Mouse (Mus musculus): ENCODE results near the gene Nhlrc3. TPM values are rescaled to one million over a fixed set of nuclear protein-coding genes. Genes with fewer than 3 reads are reported as not detected.

The Nhlrc3 gene
- polyA plus RNA-seq (2016; fragmentation: Nextera tagmentation; extraction: Ambion mirVana) = 10.6 and 11.9 TPM in 2 replicates

DNA sequence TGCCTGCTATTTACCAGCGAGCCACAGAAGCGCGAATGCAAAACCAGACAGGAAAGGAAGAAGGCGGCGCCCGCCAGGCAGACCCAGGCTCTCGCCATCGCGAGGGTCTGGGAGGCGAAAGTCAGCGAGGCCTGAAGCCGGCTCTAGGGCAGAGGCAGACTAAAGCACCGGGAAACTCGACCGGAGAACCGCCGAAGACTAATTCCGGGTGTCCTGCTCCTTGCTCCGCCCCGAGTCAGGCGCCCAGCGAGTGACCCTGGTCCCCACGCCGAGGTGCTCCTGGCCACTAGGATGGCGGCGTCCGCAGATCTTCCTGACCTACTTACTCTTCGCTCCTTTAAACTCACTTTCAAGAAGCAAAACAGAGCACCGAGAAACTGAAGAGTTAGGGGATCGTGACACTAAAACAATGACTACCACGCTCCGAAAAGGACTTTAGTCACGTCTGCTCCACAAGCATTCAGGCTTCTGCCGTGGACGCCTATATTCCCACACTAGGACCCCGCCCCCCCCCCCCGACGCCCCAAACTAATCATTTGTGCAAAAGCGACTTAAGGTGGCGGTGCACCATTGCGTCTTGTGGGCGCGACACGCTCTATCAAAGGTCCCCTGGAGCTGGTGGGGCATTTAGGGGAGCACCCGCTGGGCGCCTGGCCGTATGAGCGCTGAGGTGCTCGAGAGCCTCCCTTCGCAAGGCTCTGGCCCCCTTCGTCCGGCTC lies at the start of gene Nhlrc3, which contains the start of gene Proser1:
Gene Nhlrc3, minus strand, starts transcription at position 287 of the 719 bp plus-strand sequence.
Gene Proser1, plus strand, starts transcription at position 621 of the 719 bp plus-strand sequence.
- under 1% methylated on average over 52 of the region's 52 CpGs for WGBS
- H3K27me3 ChIP-seq (replicated peaks) = no peaks in the 10 kb centered on the region
- peak within 1 kb of the TSS; percentile 82 for H3K9ac ChIP-seq
- H3K4me3 ChIP-seq = peak within 1 kb of the TSS; percentile 85
- H3K27ac ChIP-seq = peak within 1 kb of the TSS; percentile 80
- peaks cover 32% of the 10 kb centered on the region for H3K4me1 ChIP-seq
- H3K9me3 ChIP-seq = no peaks in the 10 kb centered on the region
- ATAC-seq (ENCODE audit: low FRiP score, low read depth) = peak; percentile 98
- H3K36me3 ChIP-seq = peaks cover 10% of the 10 kb centered on the region
- peak within 1 kb of the TSS; percentile 84 for H3K4me2 ChIP-seq (replicated peaks)

DNA sequence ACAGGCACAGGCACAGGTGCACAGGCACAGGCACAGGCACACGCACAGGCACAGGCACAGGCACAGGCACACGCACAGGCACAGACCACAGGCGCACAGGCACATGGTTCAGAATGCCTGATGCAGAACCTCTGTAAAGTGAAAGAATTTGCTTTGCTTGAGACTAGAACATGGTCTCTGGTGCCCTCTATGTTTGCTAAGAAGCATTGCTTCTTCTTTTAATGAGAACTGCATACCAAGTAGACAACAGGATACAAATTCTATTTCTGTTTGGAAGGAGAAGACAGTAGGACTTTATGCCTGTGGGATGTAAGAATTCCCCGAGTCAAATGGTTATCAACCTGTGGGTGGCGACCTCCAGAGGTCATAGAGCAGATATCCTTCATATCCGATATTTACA lies 39.3 kb upstream of the Nhlrc3 start:
- H3K4me1 ChIP-seq = no peaks in the 10 kb centered on the region
- H3K4me2 ChIP-seq (replicated peaks) = no peak overlapping the region
- H3K36me3 ChIP-seq = no peaks in the 10 kb centered on the region
- no peak overlapping the region for H3K4me3 ChIP-seq
- no peaks in the 10 kb centered on the region for H3K9me3 ChIP-seq
- WGBS = 75% methylated on average over 6 of the region's 6 CpGs
- no peak for ATAC-seq (ENCODE audit: low FRiP score, low read depth)
- no peak overlapping the region for H3K9ac ChIP-seq
- H3K27me3 ChIP-seq (replicated peaks) = no peaks in the 10 kb centered on the region
- H3K27ac ChIP-seq = no peak overlapping the region

DNA sequence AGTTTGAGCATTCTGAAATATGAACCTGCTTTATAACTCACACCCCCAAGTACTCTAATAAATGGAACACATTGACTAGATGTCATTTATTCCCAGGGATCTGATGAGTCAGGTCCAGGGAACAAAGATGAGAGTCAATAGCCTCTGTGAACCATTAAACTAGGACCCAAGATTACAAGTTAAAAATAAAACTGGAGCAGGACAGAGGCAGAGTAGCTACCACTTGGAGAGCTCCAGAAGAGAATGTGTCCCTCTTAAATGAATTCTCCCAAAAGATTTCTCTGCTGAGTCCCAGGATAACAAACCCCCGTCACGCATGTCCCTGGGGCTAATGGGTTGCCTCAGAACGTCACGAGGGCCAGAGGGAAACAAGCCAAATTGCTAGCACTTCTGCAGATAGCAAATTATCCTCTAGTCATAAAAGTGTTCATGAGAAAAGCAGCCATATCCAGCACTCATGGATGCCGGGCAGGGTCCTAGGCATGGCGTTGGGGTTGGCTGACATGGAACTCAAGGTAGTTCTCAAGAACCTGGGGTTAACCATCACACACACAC lies 35.3 kb upstream of the Nhlrc3 start:
- 74% methylated on average over 6 of the region's 6 CpGs for WGBS
- Histone ChIP-seq H3K9me3 (no peaks in the 10 kb centered on the region), H3K27me3 (replicated peaks) (no peaks in the 10 kb centered on the region), H3K4me2 (replicated peaks) (no peak overlapping the region), H3K27ac (no peak overlapping the region), H3K4me3 (no peak overlapping the region), H3K9ac (no peak overlapping the region), H3K4me1 (no peaks in the 10 kb centered on the region), H3K36me3 (no peaks in the 10 kb centered on the region)
- no peak for ATAC-seq (ENCODE audit: low FRiP score, low read depth)

DNA sequence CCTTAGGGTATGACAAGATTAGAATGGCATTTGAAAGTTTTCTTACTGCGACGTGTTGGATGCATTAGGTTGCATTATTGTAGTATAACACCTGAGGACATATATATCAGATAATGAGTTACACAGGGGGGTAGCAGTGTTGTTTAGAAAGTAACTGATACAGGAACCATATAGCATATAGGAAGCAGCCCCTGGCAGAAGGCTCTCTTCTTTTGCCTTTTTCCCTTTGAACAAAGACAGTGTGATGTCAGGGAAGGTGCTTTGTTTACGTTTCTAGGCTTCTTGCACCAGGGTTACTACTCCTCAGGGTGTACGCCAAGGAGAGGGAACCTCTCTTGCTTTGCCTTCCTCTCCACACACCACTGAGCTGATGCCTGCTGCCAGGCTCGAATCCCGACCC lies 25.2 kb upstream of the Nhlrc3 start, which contains the start of gene Stoml3:
Gene Stoml3, plus strand, starts transcription at position 301 of the 400 bp plus-strand sequence.
- ATAC-seq (ENCODE audit: low FRiP score, low read depth) = no peak
- Histone ChIP-seq H3K27ac (no peak within 1 kb of the TSS), H3K4me3 (no peak within 1 kb of the TSS), H3K36me3 (no peaks in the 10 kb centered on the region), H3K9ac (no peak within 1 kb of the TSS), H3K4me2 (replicated peaks) (no peak within 1 kb of the TSS), H3K9me3 (no peaks in the 10 kb centered on the region), H3K27me3 (replicated peaks) (no peaks in the 10 kb centered on the region), H3K4me1 (no peaks in the 10 kb centered on the region)
- WGBS = 83% methylated on average over 6 of the region's 6 CpGs

DNA sequence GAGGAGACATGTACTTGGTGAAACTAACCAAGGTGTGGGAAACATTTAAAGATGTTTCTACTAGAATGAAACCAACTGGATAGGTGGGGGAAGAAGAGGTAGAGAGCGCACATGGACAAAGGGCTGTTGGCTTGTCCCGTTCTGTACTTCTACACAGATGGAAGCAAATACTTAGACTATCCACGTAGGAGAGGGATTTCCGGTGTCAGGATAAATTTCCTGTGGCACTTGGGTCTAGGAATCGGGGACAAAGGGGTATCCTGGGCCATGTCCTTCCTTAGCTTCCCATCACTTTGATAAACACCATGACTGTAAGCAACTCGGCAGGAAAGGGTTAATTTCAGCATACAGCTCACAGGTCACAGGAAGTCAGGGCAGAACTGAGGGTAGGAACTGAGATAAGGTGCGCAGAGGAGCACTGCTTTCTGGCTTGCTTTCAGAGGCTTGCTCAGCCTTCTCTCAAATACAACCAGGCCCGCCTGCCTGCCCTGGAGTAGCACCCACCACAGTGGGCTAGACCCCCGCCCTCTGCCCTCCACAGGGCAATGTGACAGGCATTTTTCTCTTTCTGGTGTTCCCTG lies 24.0 kb upstream of the Nhlrc3 start:
- H3K27me3 ChIP-seq (replicated peaks) = no peaks in the 10 kb centered on the region
- no peak overlapping the region for H3K4me3 ChIP-seq
- no peaks in the 10 kb centered on the region for H3K4me1 ChIP-seq
- no peak for ATAC-seq (ENCODE audit: low FRiP score, low read depth)
- H3K9me3 ChIP-seq = no peaks in the 10 kb centered on the region
- no peak overlapping the region for H3K27ac ChIP-seq
- no peak overlapping the region for H3K9ac ChIP-seq
- H3K36me3 ChIP-seq = peaks cover 7% of the 10 kb centered on the region; the same call in 1 of the 2 replicates
- WGBS = 85% methylated on average over 9 of the region's 9 CpGs
- H3K4me2 ChIP-seq (replicated peaks) = no peak overlapping the region

DNA sequence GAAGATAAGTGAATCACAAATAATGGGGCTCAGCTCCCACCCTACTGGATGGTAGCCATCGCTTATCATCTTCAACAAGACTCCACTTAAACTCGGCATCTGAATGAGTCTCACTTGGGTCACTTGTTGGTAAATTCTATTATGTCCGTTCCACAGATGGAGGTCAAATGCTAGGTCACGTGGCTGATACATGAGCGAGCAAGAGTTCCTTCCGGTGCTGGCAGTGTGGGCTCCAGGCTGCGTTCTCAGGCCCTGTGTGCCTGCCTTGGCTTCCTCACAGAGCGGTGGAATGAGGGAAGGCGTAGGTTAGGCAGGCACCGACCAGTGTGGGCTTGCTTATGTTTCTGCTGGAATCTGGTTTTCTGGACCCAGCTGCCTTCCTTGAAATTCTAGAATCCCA lies 23.4 kb upstream of the Nhlrc3 start:
- no peak overlapping the region for H3K4me3 ChIP-seq
- 85% methylated on average over 10 of the region's 10 CpGs for WGBS
- no peaks in the 10 kb centered on the region for H3K4me1 ChIP-seq
- no peak for ATAC-seq (ENCODE audit: low FRiP score, low read depth)
- H3K27ac ChIP-seq = no peak overlapping the region
- H3K36me3 ChIP-seq = peaks cover 12% of the 10 kb centered on the region; the same call in 1 of the 2 replicates
- H3K9ac ChIP-seq = no peak overlapping the region
- H3K4me2 ChIP-seq (replicated peaks) = no peak overlapping the region
- H3K27me3 ChIP-seq (replicated peaks) = no peaks in the 10 kb centered on the region
- H3K9me3 ChIP-seq = no peaks in the 10 kb centered on the region

DNA sequence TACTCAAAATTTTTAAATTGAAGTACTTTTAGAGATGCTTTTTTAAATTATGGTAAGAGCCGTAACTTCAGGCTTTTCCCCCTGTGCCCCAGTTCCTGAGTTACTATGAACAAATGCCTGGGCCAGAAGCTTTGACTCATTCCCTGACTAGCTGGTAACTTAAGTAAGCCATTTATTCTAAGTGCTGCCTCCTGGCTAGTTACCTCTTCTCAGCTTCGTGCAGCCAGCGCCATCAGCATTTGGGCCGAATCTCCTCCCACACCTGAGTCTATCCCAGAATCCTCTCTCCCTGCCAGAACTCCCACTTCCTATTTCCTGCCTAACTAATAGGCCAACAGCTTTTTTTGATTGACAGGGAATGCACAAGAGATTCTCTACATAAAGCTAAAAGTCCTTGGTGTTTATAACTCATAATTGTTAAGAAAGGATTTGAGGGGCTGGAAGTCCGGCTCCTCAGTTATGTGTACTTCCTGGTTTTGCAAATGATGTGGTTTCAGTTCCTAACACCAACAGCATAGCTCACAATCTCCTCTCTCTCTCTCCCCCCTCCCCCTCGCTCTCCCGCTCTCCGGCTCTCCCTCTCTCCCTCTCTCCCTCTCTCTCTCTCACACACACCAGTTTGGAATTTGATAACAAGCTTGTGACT lies 20.4 kb upstream of the Nhlrc3 start:
- Histone ChIP-seq H3K4me3 (no peak overlapping the region), H3K36me3 (peaks cover 37% of the 10 kb centered on the region), H3K27me3 (replicated peaks) (no peaks in the 10 kb centered on the region), H3K9ac (no peak overlapping the region), H3K4me1 (no peaks in the 10 kb centered on the region), H3K4me2 (replicated peaks) (no peak overlapping the region), H3K27ac (no peak overlapping the region), H3K9me3 (no peaks in the 10 kb centered on the region)
- no peak for ATAC-seq (ENCODE audit: low FRiP score, low read depth)
- 92% methylated on average over 8 of the region's 8 CpGs for WGBS

DNA sequence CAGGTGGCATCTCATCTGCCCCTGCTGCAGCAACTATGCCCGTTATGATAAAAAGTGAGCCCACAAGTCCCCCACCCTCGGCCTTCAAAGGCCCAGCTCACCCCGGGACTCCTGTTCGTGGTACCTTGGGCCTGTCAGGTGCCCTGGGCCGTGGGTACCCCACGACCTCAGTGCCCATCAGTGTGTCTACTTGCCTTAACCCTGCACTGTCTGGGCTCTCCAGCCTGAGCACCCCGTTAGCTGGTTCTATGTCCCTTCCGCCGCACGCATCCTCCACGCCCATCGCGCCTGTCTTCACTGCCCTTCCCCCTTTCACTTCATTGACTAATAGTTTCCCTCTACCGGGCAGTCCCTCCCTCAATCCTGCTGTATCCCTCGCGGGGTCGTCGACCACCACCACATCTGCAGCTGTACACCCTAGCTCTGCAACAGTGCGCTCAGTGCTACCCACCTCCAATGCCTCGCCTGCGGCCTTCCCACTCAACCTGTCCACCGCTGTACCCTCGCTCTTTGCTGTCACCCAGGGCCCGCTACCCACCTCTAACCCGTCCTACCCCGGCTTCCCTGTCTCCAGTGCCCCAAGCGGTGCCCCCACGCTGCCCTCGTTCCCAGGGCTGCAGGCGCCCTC lies 15.4 kb upstream of the Nhlrc3 start:
- H3K9me3 ChIP-seq = no peaks in the 10 kb centered on the region
- 96% methylated on average over 30 of the region's 30 CpGs for WGBS
- H3K4me2 ChIP-seq (replicated peaks) = no peak overlapping the region
- H3K36me3 ChIP-seq = peaks cover 80% of the 10 kb centered on the region
- no peak for ATAC-seq (ENCODE audit: low FRiP score, low read depth)
- no peak overlapping the region for H3K9ac ChIP-seq
- no peak overlapping the region for H3K4me3 ChIP-seq
- no peaks in the 10 kb centered on the region for H3K27me3 ChIP-seq (replicated peaks)
- no peaks in the 10 kb centered on the region for H3K4me1 ChIP-seq
- H3K27ac ChIP-seq = no peak overlapping the region

DNA sequence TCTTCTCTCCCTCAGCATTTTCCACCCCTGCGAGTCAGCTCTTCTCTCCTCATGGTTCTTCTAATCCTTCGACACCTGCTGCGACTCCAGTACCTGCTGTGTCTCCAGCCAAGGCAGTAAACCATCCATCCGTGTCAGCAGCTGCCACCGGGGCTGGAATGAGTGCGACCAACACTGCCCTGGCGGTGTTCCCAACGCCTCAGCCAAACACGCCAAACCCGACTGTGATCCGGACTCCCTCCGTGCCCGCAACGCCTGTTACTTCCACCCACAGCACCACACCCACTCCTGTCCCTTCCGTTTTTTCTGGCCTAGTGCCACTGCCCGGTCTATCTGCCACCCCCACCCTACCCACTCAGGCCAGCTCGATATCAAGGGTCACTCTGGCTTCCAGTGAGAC lies 14.3 kb upstream of the Nhlrc3 start:
- 93% methylated on average over 17 of the region's 17 CpGs for WGBS
- no peaks in the 10 kb centered on the region for H3K9me3 ChIP-seq
- no peak overlapping the region for H3K4me3 ChIP-seq
- no peaks in the 10 kb centered on the region for H3K4me1 ChIP-seq
- no peaks in the 10 kb centered on the region for H3K27me3 ChIP-seq (replicated peaks)
- H3K9ac ChIP-seq = no peak overlapping the region
- no peak overlapping the region for H3K4me2 ChIP-seq (replicated peaks)
- H3K27ac ChIP-seq = no peak overlapping the region
- ATAC-seq (ENCODE audit: low FRiP score, low read depth) = no peak
- peaks cover 87% of the 10 kb centered on the region for H3K36me3 ChIP-seq

DNA sequence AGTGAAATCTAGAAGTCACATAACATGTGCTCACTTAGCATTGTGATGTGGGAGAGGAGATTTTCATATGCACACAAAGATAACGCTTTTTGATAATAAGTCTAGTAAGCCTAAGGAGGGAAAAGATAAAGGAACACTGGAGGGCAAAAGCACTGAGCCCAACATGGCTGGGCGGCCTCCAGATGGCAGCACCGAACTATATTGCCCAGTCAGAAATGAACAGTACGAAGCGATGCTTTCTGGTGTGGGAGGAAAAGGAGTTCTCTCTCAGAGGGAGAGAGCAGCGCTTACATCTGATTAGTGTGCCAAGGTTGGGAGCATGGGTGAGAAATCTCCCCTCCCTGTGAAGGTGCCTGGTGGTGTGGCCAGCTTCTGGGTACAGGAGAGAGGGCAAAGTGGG lies 12.8 kb upstream of the Nhlrc3 start:
- H3K36me3 ChIP-seq = peaks cover 89% of the 10 kb centered on the region
- no peaks in the 10 kb centered on the region for H3K4me1 ChIP-seq
- H3K27me3 ChIP-seq (replicated peaks) = no peaks in the 10 kb centered on the region
- ATAC-seq (ENCODE audit: low FRiP score, low read depth) = no peak
- 70% methylated on average over 6 of the region's 6 CpGs for WGBS
- H3K4me2 ChIP-seq (replicated peaks) = no peak overlapping the region
- no peaks in the 10 kb centered on the region for H3K9me3 ChIP-seq
- H3K9ac ChIP-seq = no peak overlapping the region
- no peak overlapping the region for H3K27ac ChIP-seq
- no peak overlapping the region for H3K4me3 ChIP-seq

DNA sequence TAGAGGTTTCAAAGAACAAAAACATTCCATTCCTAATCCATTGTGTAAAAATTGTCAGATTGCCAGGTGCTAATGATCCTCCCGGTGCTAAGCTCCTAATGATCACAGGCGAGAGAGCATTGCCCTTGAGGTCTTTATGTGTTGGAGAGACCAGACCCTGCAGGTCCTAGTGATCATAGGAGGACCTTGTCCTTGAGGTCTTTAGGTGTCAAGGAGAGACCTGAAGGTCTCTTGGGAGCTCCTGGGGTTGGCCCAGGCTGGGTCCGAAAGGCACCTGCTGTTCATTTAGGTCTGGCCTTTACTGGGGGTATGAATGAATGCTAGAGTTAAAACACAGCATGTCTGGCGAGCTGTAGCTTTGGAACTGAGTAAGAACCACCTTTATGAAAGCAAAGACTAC lies 11.0 kb upstream of the Nhlrc3 start:
- 91% methylated on average over 4 of the region's 4 CpGs for WGBS
- H3K27me3 ChIP-seq (replicated peaks) = no peaks in the 10 kb centered on the region

DNA sequence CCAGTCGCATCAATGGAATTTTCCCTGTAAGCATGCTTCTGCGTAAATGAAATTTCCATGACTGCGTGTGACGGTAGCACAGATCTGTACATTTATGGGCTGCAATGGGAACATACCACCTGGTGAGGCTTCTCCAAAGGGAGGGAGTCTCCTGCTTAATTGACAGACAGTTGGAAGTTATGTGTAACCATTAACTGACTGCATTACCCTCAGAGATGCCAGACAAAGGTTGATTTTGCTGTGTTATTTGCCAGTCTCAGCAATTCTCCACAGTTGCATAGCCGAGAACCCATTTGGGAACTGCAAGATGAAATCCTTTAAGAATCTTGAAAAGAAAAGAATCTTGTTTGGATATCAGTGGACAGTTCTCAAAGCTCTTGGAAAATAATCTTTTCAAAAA lies 8.9 kb upstream of the Nhlrc3 start:
- H3K27ac ChIP-seq = no peak overlapping the region
- no peak overlapping the region for H3K4me3 ChIP-seq
- peaks cover 66% of the 10 kb centered on the region for H3K36me3 ChIP-seq
- H3K27me3 ChIP-seq (replicated peaks) = no peaks in the 10 kb centered on the region
- H3K9me3 ChIP-seq = no peaks in the 10 kb centered on the region
- WGBS = 95% methylated on average over 5 of the region's 5 CpGs
- ATAC-seq (ENCODE audit: low FRiP score, low read depth) = no peak
- no peak overlapping the region for H3K4me2 ChIP-seq (replicated peaks)
- H3K4me1 ChIP-seq = no peaks in the 10 kb centered on the region
- H3K9ac ChIP-seq = 0 out of 2 replicates have a peak overlapping the region, but pooled peaks have one; percentile 5

More for the DNA sequence above, 11.0 kb upstream of the Nhlrc3 start:
- Histone ChIP-seq H3K4me3 (no peak overlapping the region), H3K36me3 (peaks cover 88% of the 10 kb centered on the region), H3K9ac (no peak overlapping the region), H3K27ac (no peak overlapping the region), H3K4me1 (no peaks in the 10 kb centered on the region), H3K9me3 (no peaks in the 10 kb centered on the region), H3K4me2 (replicated peaks) (no peak overlapping the region)
- ATAC-seq (ENCODE audit: low FRiP score, low read depth) = no peak
